Mouse (Mus musculus) testis, adult 2 months (tissue): Measurements from ENCODE around the gene Wdr78.

Experiments
- CTCF ChIP-seq: fragments of 200-500 bp; IDR thresholded peaks from 2 replicates; pipeline ENCODE4 v1.5.1; 2012; ENCODE audit warnings: low read depth, mild to moderate bottlenecking, inconsistent platforms, low read length, moderate library complexity; ENCODE audit not compliant: control insufficient read depth, insufficient read depth, insufficient replicate concordance
- POLR2A ChIP-seq: fragments of 200-500 bp; IDR thresholded peaks from 2 replicates; pipeline ENCODE4 v1.6.1; 2012; ENCODE audit warnings: low read depth, mild to moderate bottlenecking, inconsistent platforms, low read length, moderate library complexity; ENCODE audit not compliant: control insufficient read depth

GRCm38 (mm10) chr4:103126533-103126932 is 12.2 kb upstream of the Wdr78 start:
- TF ChIP-seq CTCF (no peak), POLR2A (no peak)
